Comparison of ENCODE assay signal across 8 mouse cellular contexts in genomic region chr19:6426703-6427500, GRCm38 (mm10). TPM values are rescaled to one million over a fixed set of nuclear protein-coding genes. Genes with fewer than 3 reads are reported as not detected.
DNase-seq lines count a peak whose midpoint lies in the region; ATAC-seq and TF ChIP-seq lines count a peak whose summit lies in the region.
"Had no signal": no experiment of that assay in that cellular context is flagged by ENCODE, and none has a peak within 500 bp of the region (broad histone marks: within the 10 kb centered on the region; RNA-seq: fewer than 3 reads in every experiment).

No protein-coding gene starts in this region.

- peak; percentile 74 for ATAC-seq in granulocyte monocyte progenitor cell, adult 5-6 weeks (replicated peaks; ENCODE audit: poor library complexity, severe bottlenecking)
- ATAC-seq in limb, embryonic 14.5 days (ENCODE audit: low FRiP score, low read depth), result no peak

- no peaks in the 10 kb centered on the region for H3K9me3 ChIP-seq in limb, embryonic 14.5 days (ENCODE audit: control insufficient read depth, low read length)

- DNase-seq in spleen, postnatal 4 days (ENCODE audit: low spot score in 2 of 2), result peak; percentile 54 to 81
- no peak for DNase-seq in spleen, postnatal 36 days (ENCODE audit: low spot score in 2 of 2)
- DNase-seq in brain, adult 2 months (ENCODE audit: low read depth, low spot score), result peak; percentile 89
- DNase-seq in limb, embryonic 14.5 days (ENCODE audit: low spot score), result peak; percentile 50
- DNase-seq in ovary, postnatal 36 days (ENCODE audit: low spot score), result peak; percentile 53
- no peak for DNase-seq in gastrocnemius, postnatal 36 days

- 18% methylated on average over 13 of the region's 13 CpGs for WGBS in limb, embryonic 14.5 days

- H3K27me3 ChIP-seq in limb, embryonic 14.5 days (ENCODE audit: control insufficient read depth, insufficient read depth, low read length), result peaks cover 62% of the 10 kb centered on the region

- no peak for TF ChIP-seq POLR2A in limb, embryonic 14.5 days (IDR thresholded peaks at IDR 0.05; ENCODE audit: borderline replicate concordance, extremely low read depth, insufficient read depth, insufficient read length)

- H3K4me1 ChIP-seq in limb, embryonic 14.5 days (ENCODE audit: control insufficient read depth, insufficient read depth, low read length), result peaks cover 11% of the 10 kb centered on the region

- no peaks in the 10 kb centered on the region for H3K36me3 ChIP-seq in limb, embryonic 14.5 days (ENCODE audit: control insufficient read depth, insufficient read depth, low read length)

- intact Hi-C loops in gastrocnemius, postnatal 36 days (cut with DNase I), result no loop called here

- no peak overlapping the region for H3K27ac ChIP-seq in limb, embryonic 14.5 days (replicated peaks; ENCODE audit: low read depth, low read length)

- no peak overlapping the region for H3K4me3 ChIP-seq in limb, embryonic 14.5 days (replicated peaks; ENCODE audit: low read length)
- H3K4me3 ChIP-seq: erythroblast, embryonic 14.5 days had no signal

- H3K9ac ChIP-seq in limb, embryonic 14.5 days (ENCODE audit: low read depth, low read length, severe bottlenecking), result no peak overlapping the region

- H3K4me2 ChIP-seq in limb, embryonic 14.5 days (replicated peaks; ENCODE audit: low read depth, low read length, severe bottlenecking), result no peak overlapping the region

RNA-seq across cellular contexts. Expression of gene Nrxn2, which starts 8.4 kb away (rescaled TPM):
- total RNA-seq in granulocyte monocyte progenitor cell, adult 5-6 weeks (2014; fragmentation: Nextera tagmentation), result not detected in 2 replicates
- not detected in 2 replicates for total RNA-seq in granulocyte monocyte progenitor cell, adult 5-6 weeks (2017)
- polyA plus RNA-seq in limb, embryonic 14.5 days (2012; rRNA removed), result 3.6 and 6.1 TPM in 2 replicates
- polyA plus RNA-seq in limb, embryonic 14.5 days (2014; fragmentation: Nextera tagmentation; extraction: Ambion mirVana), result 1.3 and 2.6 TPM in 2 replicates
- total RNA-seq in gastrocnemius, postnatal 36 days (2021), result 1 to 10 TPM; 1.4 to 1.7 TPM

RNA-seq across cellular contexts. Expression of gene Rasgrp2, which starts 27.8 kb away (rescaled TPM):
- total RNA-seq in granulocyte monocyte progenitor cell, adult 5-6 weeks (2014; fragmentation: Nextera tagmentation), result 279 and 345 TPM in 2 replicates
- 308 and 310 TPM in 2 replicates for total RNA-seq in granulocyte monocyte progenitor cell, adult 5-6 weeks (2017)
- 27.6 and 38.0 TPM in 2 replicates for polyA plus RNA-seq in limb, embryonic 14.5 days (2012; rRNA removed)
- 23.4 and 27.5 TPM in 2 replicates for polyA plus RNA-seq in limb, embryonic 14.5 days (2014; fragmentation: Nextera tagmentation; extraction: Ambion mirVana)
- 10 to 100 TPM; 11.6 to 25.4 TPM for total RNA-seq in gastrocnemius, postnatal 36 days (2021)

RNA-seq across cellular contexts. Expression of gene Pygm, which starts 42.7 kb away (rescaled TPM):
- 0.92 and 6.9 TPM in 2 replicates for total RNA-seq in granulocyte monocyte progenitor cell, adult 5-6 weeks (2014; fragmentation: Nextera tagmentation)
- 0.41 TPM in 1 of 2 replicates, not detected in the other for total RNA-seq in granulocyte monocyte progenitor cell, adult 5-6 weeks (2017)
- polyA plus RNA-seq in limb, embryonic 14.5 days (2012; rRNA removed), result 20.5 and 23.9 TPM in 2 replicates
- polyA plus RNA-seq in limb, embryonic 14.5 days (2014; fragmentation: Nextera tagmentation; extraction: Ambion mirVana), result 17.3 and 22.8 TPM in 2 replicates
- total RNA-seq in gastrocnemius, postnatal 36 days (2021), result 1,000 to 10,000 TPM; 7,725 to 8,373 TPM

Comparison
In these comparisons a context has a peak if more than half of its experiments do, and no peak if none do; other contexts are left out.
1. DNase-seq: peak in spleen, postnatal 4 days (2 of 2), brain, adult 2 months (single experiment), limb, embryonic 14.5 days (single experiment) and ovary, postnatal 36 days (single experiment); none in spleen, postnatal 36 days (0 of 2) and gastrocnemius, postnatal 36 days (0 of 2).
2. RNA of gene Rasgrp2, which starts 27.8 kb away (total RNA-seq): 279 to 345 TPM in granulocyte monocyte progenitor cell, adult 5-6 weeks; 11.6 to 25.4 TPM in gastrocnemius, postnatal 36 days; every median in the first group is over 10 times any median in the second.
3. RNA of gene Pygm, which starts 42.7 kb away (total RNA-seq): 7,725 to 8,373 TPM in gastrocnemius, postnatal 36 days; 0.41 to 6.9 TPM in granulocyte monocyte progenitor cell, adult 5-6 weeks; every median in the first group is over 100 times any median in the second.